In genomic region chr5:57720206-57720880, GRCm38 (mm10) we compare ENCODE assay signal across 8 mouse cellular contexts. TPM values are rescaled to one million over a fixed set of nuclear protein-coding genes. Genes with fewer than 3 reads are reported as not detected.
DNase-seq lines count a peak whose midpoint lies in the region; ATAC-seq and TF ChIP-seq lines count a peak whose summit lies in the region.

No protein-coding gene starts in this region.

- H3K9ac ChIP-seq in forebrain, embryonic 13.5 days = peak overlapping the region; percentile 75
- H3K9ac ChIP-seq in limb, embryonic 13.5 days = peak overlapping the region; percentile 76

- peak overlapping the region; percentile 96 for H3K4me2 ChIP-seq in forebrain, embryonic 13.5 days
- peak overlapping the region; percentile 94 for H3K4me2 ChIP-seq in limb, embryonic 13.5 days (replicated peaks)

- peaks cover 13% of the 10 kb centered on the region for H3K27me3 ChIP-seq in forebrain, embryonic 13.5 days
- H3K27me3 ChIP-seq in limb, embryonic 13.5 days = peaks cover 27% of the 10 kb centered on the region

- no peaks in the 10 kb centered on the region for H3K36me3 ChIP-seq in forebrain, embryonic 13.5 days (ENCODE audit: poor library complexity, severe bottlenecking)
- no peaks in the 10 kb centered on the region for H3K36me3 ChIP-seq in limb, embryonic 13.5 days

- no peak for ATAC-seq in forebrain, embryonic 13.5 days
- no peak for ATAC-seq in limb, embryonic 13.5 days (ENCODE audit: low FRiP score, low read depth)

- no peak for DNase-seq in layer of hippocampus, adult 2 months (ENCODE audit: low spot score in 2 of 2)
- DNase-seq in layer of hippocampus, adult 9-10 months (ENCODE audit: low spot score) = no peak
- DNase-seq in ZHBTc4 (ENCODE audit: low read depth, low spot score) = peak; percentile 2
- no peak for DNase-seq in cerebellum, adult 9-10 months
- no peak for DNase-seq in thymus, postnatal 4 days

- H3K27ac ChIP-seq in layer of hippocampus, adult 2 months = no peak overlapping the region
- no peak overlapping the region for H3K27ac ChIP-seq in forebrain, embryonic 13.5 days
- H3K27ac ChIP-seq in limb, embryonic 13.5 days = no peak overlapping the region
- H3K27ac ChIP-seq in olfactory bulb, adult 2 months (ENCODE audit: insufficient read depth, low read depth, low read length) = peak overlapping the region; percentile 12; the same call in 1 of the 2 replicates

- H3K4me1 ChIP-seq in forebrain, embryonic 13.5 days = peaks cover 26% of the 10 kb centered on the region
- peaks cover 34% of the 10 kb centered on the region for H3K4me1 ChIP-seq in limb, embryonic 13.5 days
- 0 out of 2 replicates have a peak, but pooled peaks cover 9% of the 10 kb centered on the region for H3K4me1 ChIP-seq in olfactory bulb, adult 2 months (ENCODE audit: control insufficient read depth, insufficient read depth, low read length)

- no peaks in the 10 kb centered on the region for H3K9me3 ChIP-seq in forebrain, embryonic 13.5 days (replicated peaks)
- H3K9me3 ChIP-seq in limb, embryonic 13.5 days = no peaks in the 10 kb centered on the region

- no peak for TF ChIP-seq CTCF in layer of hippocampus, adult 2 months (conservative IDR thresholded peaks at IDR 0.05)
- TF ChIP-seq CTCF in olfactory bulb, adult 2 months (IDR thresholded peaks at IDR 0.05; ENCODE audit: insufficient read depth, low read depth, low read length) = no peak

- no peak for TF ChIP-seq POLR2A in olfactory bulb, adult 2 months (IDR thresholded peaks at IDR 0.05; ENCODE audit: insufficient read depth, low read depth, low read length)

- peak overlapping the region; percentile 80 for H3K4me3 ChIP-seq in layer of hippocampus, adult 2 months
- H3K4me3 ChIP-seq in forebrain, embryonic 13.5 days = peak overlapping the region; percentile 68
- H3K4me3 ChIP-seq in limb, embryonic 13.5 days = peak overlapping the region; percentile 67
- peak overlapping the region; percentile 80 for H3K4me3 ChIP-seq in olfactory bulb, adult 2 months (ENCODE audit: insufficient read depth, low read depth, low read length)

- WGBS in forebrain, embryonic 13.5 days = 6% methylated on average over 34 of the region's 34 CpGs
- 7% methylated on average over 34 of the region's 34 CpGs for WGBS in limb, embryonic 13.5 days
- WGBS in olfactory bulb, adult 2 months = 13% methylated on average over 34 of the region's 34 CpGs

RNA-seq across cellular contexts. Expression of gene Pcdh7, which starts 2.6 kb away (rescaled TPM):
- 10 to 100 TPM; 64.2 to 65.2 TPM for total RNA-seq in layer of hippocampus, adult 2 months (2021)
- polyA plus RNA-seq in forebrain, embryonic 13.5 days (2015; fragmentation: Nextera tagmentation; extraction: Ambion mirVana) = 7.2 and 8.2 TPM in 2 replicates
- 8.3 and 10.3 TPM in 2 replicates for polyA plus RNA-seq in limb, embryonic 13.5 days (2015; fragmentation: Nextera tagmentation; extraction: Ambion mirVana)
- not detected in 2 replicates for polyA plus RNA-seq in olfactory bulb, adult 2 months (2012; ENCODE audit: insufficient read depth, insufficient read length, low replicate concordance, missing spikeins)
